Mouse (Mus musculus) adrenal gland (tissue): ENCODE measurements around the gene Cyld.
"Not testable (repeated sequence)": the region's sequence is repeated elsewhere in the genome, so short reads cannot be mapped to it uniquely, and the experiment has no call there.

ENCODE experiments used
- intact Hi-C: fragments of 180-260 bp; cut with DNase I; formaldehyde crosslinking; loops from one replicate; pipeline ENCODE4 v1.15.1; 2025

Cyld gene

GRCm38 (mm10) chr8:88788335-88788734 lies 91.5 kb downstream of the Cyld start:
- intact Hi-C loops = not testable (repeated sequence)

GRCm38 (mm10) chr8:88792691-88793323 lies 96.0 kb downstream of the Cyld start:
- intact Hi-C loops = no loop called here

DNA sequence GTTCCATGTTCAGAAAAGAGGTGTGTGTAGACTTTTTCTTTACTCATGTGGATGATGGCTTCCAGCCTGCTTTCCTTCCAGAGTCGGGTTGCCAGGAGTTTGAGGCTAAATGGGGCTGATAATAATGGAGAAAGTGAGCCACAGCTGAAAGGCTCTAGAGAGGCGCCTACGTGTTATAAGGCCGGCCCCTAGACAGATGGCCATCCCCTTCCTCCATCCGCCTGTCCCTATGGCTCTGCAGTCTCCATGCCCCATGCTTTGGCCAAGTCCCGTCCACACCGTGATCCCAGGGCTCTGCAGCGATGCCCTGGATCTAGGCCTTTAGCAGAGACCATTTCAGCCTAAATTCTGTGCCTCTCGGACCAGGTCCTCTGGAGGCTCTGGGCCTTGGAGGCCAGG lies 96.5 kb downstream of the Cyld start:
- intact Hi-C loops = no loop called here

DNA sequence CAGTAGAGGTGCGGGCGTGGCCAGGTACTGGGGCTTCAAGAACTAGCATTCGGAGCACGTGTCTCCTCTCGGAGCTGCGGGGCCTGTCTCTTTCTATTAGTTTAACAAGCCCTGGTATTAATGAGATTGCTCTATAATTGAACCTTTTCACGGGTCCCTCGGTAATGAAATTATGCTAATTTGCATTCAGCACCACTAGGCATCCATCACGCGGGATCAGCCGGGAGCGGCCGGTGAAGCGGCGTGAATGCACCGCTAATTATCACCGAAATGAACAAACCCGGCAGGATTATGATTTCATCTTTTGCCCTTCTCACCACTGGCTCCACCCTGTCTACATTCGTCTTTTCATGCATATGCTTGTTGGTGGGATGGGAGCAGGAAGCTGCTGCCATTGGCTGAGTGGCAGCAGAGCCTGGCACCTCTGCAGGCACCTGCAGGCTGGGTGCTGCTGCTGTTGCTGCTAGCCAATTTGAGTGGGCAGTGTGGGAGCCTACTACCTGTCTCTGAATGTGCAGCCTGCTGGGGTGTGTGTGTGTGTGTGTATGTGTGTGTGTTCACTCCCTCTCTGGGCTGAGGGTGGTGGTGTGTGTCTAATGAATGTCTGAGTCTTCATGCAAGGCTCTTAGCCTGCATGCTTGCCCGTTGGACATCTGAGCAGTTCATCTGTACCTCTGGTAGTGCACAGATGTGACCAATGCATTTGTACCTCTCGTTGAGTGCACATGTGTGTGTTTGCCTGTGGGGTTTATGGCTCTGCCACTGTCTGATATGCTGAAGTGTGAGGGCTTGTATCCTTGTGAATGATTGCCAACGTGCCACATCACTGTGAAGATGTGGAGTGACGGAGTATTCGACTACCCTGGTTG lies 97.2 kb downstream of the Cyld start:
- intact Hi-C loops = no loop called here

GRCm38 (mm10) chr8:88794615-88794907 lies 97.7 kb downstream of the Cyld start:
- intact Hi-C loops = no loop called here

- intact Hi-C loops = no loop called here
Measured at GRCm38 (mm10) chr8:88795896-88796295, 99.1 kb downstream of the Cyld start.

- intact Hi-C loops = no loop called here
Measured at GRCm38 (mm10) chr8:88796651-88797050, 99.8 kb downstream of the Cyld start.
